Mouse (Mus musculus) CH12.LX (cell line): ENCODE measurements around the gene Rab11b. TPM values are rescaled to one million over a fixed set of nuclear protein-coding genes. Genes with fewer than 3 reads are reported as not detected.

Experiments used
- DNase-seq: peaks from one replicate; pipeline ENCODE4 v3.0.0-alpha.2; 2013; ENCODE audit errors: extremely low read depth
- H3K27ac ChIP-seq: 2 replicates; pipeline ENCODE4 v1.5.1; 2012; ENCODE audit warnings: low read depth, mild to moderate bottlenecking, control low read depth, moderate library complexity; ENCODE audit not compliant: insufficient read depth
- H3K27me3 ChIP-seq: replicated peaks from 2 replicates; pipeline ENCODE3; 2012; ENCODE audit warnings: inconsistent platforms
- H3K36me3 ChIP-seq, 2 experiments: replicated peaks in 1 of 2; 2 replicates each; pipeline versions ENCODE3 to v1.6.1; 2012; ENCODE audit warnings: inconsistent platforms in 1 of 2, low read length in 1 of 2, mild to moderate bottlenecking in 1 of 2, mixed read lengths in 1 of 2, moderate library complexity in 1 of 2; ENCODE audit not compliant: control insufficient read depth in 1 of 2, insufficient read depth in 1 of 2
- H3K4me1 ChIP-seq, 2 experiments: 2 replicates each; pipeline ENCODE4 v1.6.1; 2012; ENCODE audit warnings: inconsistent platforms in 1 of 2, moderate library complexity in 1 of 2; ENCODE audit not compliant: insufficient read depth in 2 of 2, control insufficient read depth in 1 of 2
- H3K4me2 ChIP-seq: 2 replicates; pipeline ENCODE4 v1.6.1; 2012; ENCODE audit warnings: low read depth, mild to moderate bottlenecking, control low read depth; ENCODE audit not compliant: poor library complexity, insufficient read depth, severe bottlenecking
- H3K4me3 ChIP-seq, 3 experiments: fragments of 150-350 bp in 1 of 3; sonication (generic) in 1 of 3; replicated peaks in 1 of 3; 2 replicates each; pipeline versions ENCODE3 to v1.5.1; 2011 to 2012; ENCODE audit warnings: low read depth in 2 of 3, low read length in 2 of 3, mild to moderate bottlenecking in 2 of 3, moderate library complexity in 2 of 3, control low read depth in 1 of 3, improper control_type of control experiment in 1 of 3, inconsistent platforms in 1 of 3, mixed read lengths in 1 of 3; ENCODE audit not compliant: poor library complexity in 1 of 3
- H3K79me2 ChIP-seq: replicated peaks from 2 replicates; pipeline ENCODE4 v1.6.1; 2012; ENCODE audit warnings: mild to moderate bottlenecking, moderate library complexity; ENCODE audit not compliant: control insufficient read depth, poor library complexity, insufficient read depth, severe bottlenecking; ENCODE audit errors: extremely low read depth
- H3K9ac ChIP-seq: 2 replicates; pipeline ENCODE4 v1.6.1; 2012; ENCODE audit warnings: low read depth, mild to moderate bottlenecking, control low read depth, moderate library complexity; ENCODE audit not compliant: insufficient read depth
- H3K9me3 ChIP-seq: replicated peaks from 2 replicates; pipeline ENCODE3; 2012; ENCODE audit warnings: low read length, inconsistent platforms, mixed read lengths
- EP300 ChIP-seq: IDR thresholded peaks from 2 replicates; pipeline ENCODE4 v1.6.1; 2011; ENCODE audit warnings: low read length, improper control_type of control experiment
- ETS1 ChIP-seq: conservative IDR thresholded peaks from 2 replicates; pipeline ENCODE4 v1.6.1; 2012; ENCODE audit warnings: low read depth, mild to moderate bottlenecking, inconsistent platforms, low read length, improper control_type of control experiment, moderate library complexity
- GABPA ChIP-seq: IDR thresholded peaks from 2 replicates; pipeline ENCODE4 v1.6.1; 2012; ENCODE audit warnings: low read depth, low read length, improper control_type of control experiment, inconsistent platforms; ENCODE audit not compliant: insufficient replicate concordance
- HCFC1 ChIP-seq: IDR thresholded peaks from 2 replicates; pipeline ENCODE4 v1.6.1; 2012; ENCODE audit warnings: low read depth, mild to moderate bottlenecking, inconsistent platforms, low read length, improper control_type of control experiment
- JUN ChIP-seq: IDR thresholded peaks from 2 replicates; pipeline ENCODE4 v1.6.1; 2011; ENCODE audit warnings: low read depth, mild to moderate bottlenecking, low read length, improper control_type of control experiment, moderate library complexity; ENCODE audit not compliant: insufficient read depth
- KAT2A ChIP-seq: IDR thresholded peaks from 2 replicates; pipeline ENCODE4 v1.6.1; 2012; ENCODE audit warnings: low read length, improper control_type of control experiment, inconsistent platforms; ENCODE audit not compliant: insufficient replicate concordance
- MAX ChIP-seq: IDR thresholded peaks from 2 replicates; pipeline ENCODE4 v1.6.1; 2011; ENCODE audit warnings: low read length, improper control_type of control experiment
- MYC ChIP-seq: IDR thresholded peaks from 2 replicates; pipeline ENCODE4 v1.6.1; 2011; ENCODE audit warnings: low read depth, mild to moderate bottlenecking, improper control_type of control experiment, low read length
- POLR2A ChIP-seq: IDR thresholded peaks from 2 replicates; pipeline ENCODE4 v1.6.1; 2011; ENCODE audit warnings: low read depth, mild to moderate bottlenecking, improper control_type of control experiment, low read length
- RAD21 ChIP-seq: IDR thresholded peaks from 2 replicates; pipeline ENCODE4 v1.6.1; 2011; ENCODE audit warnings: low read depth, mild to moderate bottlenecking, low read length, improper control_type of control experiment, moderate library complexity
- SMC3 ChIP-seq: IDR thresholded peaks from 2 replicates; pipeline ENCODE4 v1.6.1; 2011; ENCODE audit warnings: low read depth, low read length, improper control_type of control experiment
- TCF12 ChIP-seq: IDR thresholded peaks from 2 replicates; pipeline ENCODE4 v1.6.1; 2014; ENCODE audit warnings: low read depth, mild to moderate bottlenecking, inconsistent platforms, low read length, improper control_type of control experiment
- USF1 ChIP-seq: IDR thresholded peaks from 2 replicates; pipeline ENCODE4 v1.6.1; 2014; ENCODE audit warnings: low read depth, mild to moderate bottlenecking, inconsistent platforms, low read length, improper control_type of control experiment
- USF2 ChIP-seq: conservative IDR thresholded peaks from 2 replicates; pipeline ENCODE4 v1.6.1; 2011; ENCODE audit warnings: low read depth, low read length, improper control_type of control experiment
- ZC3H11A ChIP-seq: IDR thresholded peaks from 2 replicates; pipeline ENCODE4 v1.6.1; 2012; ENCODE audit warnings: low read depth, mild to moderate bottlenecking, inconsistent platforms, low read length, improper control_type of control experiment
- ZMIZ1 ChIP-seq: IDR thresholded peaks from 2 replicates; pipeline ENCODE4 v1.6.1; 2012; ENCODE audit warnings: low read depth, mild to moderate bottlenecking, inconsistent platforms, low read length, improper control_type of control experiment
- ZNF384 ChIP-seq: IDR thresholded peaks from 2 replicates; pipeline ENCODE4 v1.6.1; 2012; ENCODE audit warnings: low read depth, low read length, improper control_type of control experiment, inconsistent platforms
- dilution Hi-C: fragments of 300-500 bp; cut with MboI; formaldehyde crosslinking; loops from 2 replicates; pipeline ENCODE4 v1.14.3; 2020; ENCODE audit warnings: low sequenced_read_pairs; ENCODE audit not compliant: extremely low pct_unique_long_range_greater_than_20kb, extremely low pct_ligation_motif_present
- in situ Hi-C: fragments of 300-500 bp; cut with MboI; formaldehyde crosslinking; loops from 3 replicates; pipeline ENCODE4 v1.14.3; 2019; ENCODE audit warnings: low sequenced_read_pairs, low pct_ligation_motif_present, low pct_unique_long_range_greater_than_20kb, mixed read lengths
- polyA plus RNA-seq: library from polyadenylated mRNA; unstranded; fragments of >175 nt; gene quantifications from 2 replicates; pipeline ENCODE4 v1.2.1, GENCODE M21; 2012; ENCODE audit warnings: low read depth; ENCODE audit not compliant: insufficient read length
- total RNA-seq, 2 experiments: library from RNA; depleted of rRNA; stranded (reverse); fragments of 300-350 nt in 1 of 2; fragments of >200 nt in 1 of 2; gene quantifications; 2 replicates each; pipeline ENCODE4 v1.2.3; 2012 to 2014

The Rab11b gene
- total and polyA plus RNA-seq, 3 experiments, result 17.4 to 57.9 (median 32.7) TPM

- Histone ChIP-seq H3K9me3 (no peaks in the 10 kb centered on the region), H3K4me2 (no peak overlapping the region), H3K9ac (no peak overlapping the region), H3K79me2 (no peaks in the 10 kb centered on the region), H3K4me3 (no peak overlapping the region), H3K27me3 (no peaks in the 10 kb centered on the region), H3K4me1 (no peaks in the 10 kb centered on the region), H3K27ac (no peak overlapping the region), H3K36me3 (peaks cover 23 to 81% of the 10 kb centered on the region in 2 experiments)
- TF ChIP-seq HCFC1 (no peak), SMC3 (no peak), TCF12 (no peak), ZNF384 (no peak), USF2 (no peak), KAT2A (no peak), ZMIZ1 (no peak), POLR2A (no peak), JUN (no peak), EP300 (no peak), ZC3H11A (no peak), USF1 (no peak), MYC (no peak), MAX (no peak), GABPA (no peak), RAD21 (no peak), ETS1 (no peak)
- DNase-seq, result no peak
- dilution Hi-C loops, result no loop called here
- in situ Hi-C loops, result no loop called here
These were observed 64.9 kb downstream of the Rab11b start for GRCm38 (mm10) chr17:33695471-33695870.

Other genes with a start within 250 kb of the Rab11b start
Only the 20 nearest of the 24 such genes appear.
- gene Zfp414, start 131.4 kb downstream of the Rab11b start, total RNA-seq (2012; rRNA removed), result 9.9 TPM in 2 replicates
- gene Zfp414, start 131.4 kb downstream of the Rab11b start, total RNA-seq (2014; rRNA removed), result 5.4 and 6.6 TPM in 2 replicates
- gene Zfp414, start 131.4 kb downstream of the Rab11b start, polyA plus RNA-seq, result 24.8 and 34.3 TPM in 2 replicates
- gene Pram1, start 122.5 kb downstream of the Rab11b start, total RNA-seq (2012; rRNA removed), result 0.25 and 0.38 TPM in 2 replicates
- 0.21 TPM in 1 of 2 replicates, not detected in the other for gene Pram1, start 122.5 kb downstream of the Rab11b start, total RNA-seq (2014; rRNA removed)
- 1.1 and 1.7 TPM in 2 replicates for gene Pram1, start 122.5 kb downstream of the Rab11b start, polyA plus RNA-seq
- gene Hnrnpm, start 73.7 kb downstream of the Rab11b start, total RNA-seq (2012; rRNA removed), result 174 and 217 TPM in 2 replicates
- gene Hnrnpm, start 73.7 kb downstream of the Rab11b start, total RNA-seq (2014; rRNA removed), result 207 and 227 TPM in 2 replicates
- gene Hnrnpm, start 73.7 kb downstream of the Rab11b start, polyA plus RNA-seq, result 756 and 975 TPM in 2 replicates
- gene March2, start 41.9 kb downstream of the Rab11b start, total RNA-seq (2012; rRNA removed), result 8.9 and 9.2 TPM in 2 replicates
- 9.3 and 9.7 TPM in 2 replicates for gene March2, start 41.9 kb downstream of the Rab11b start, total RNA-seq (2014; rRNA removed)
- gene March2, start 41.9 kb downstream of the Rab11b start, polyA plus RNA-seq, result 10.2 and 12.2 TPM in 2 replicates
- 8.0 and 9.4 TPM in 2 replicates for gene Angptl4, start 21.3 kb upstream of the Rab11b start, total RNA-seq (2012; rRNA removed)
- gene Angptl4, start 21.3 kb upstream of the Rab11b start, total RNA-seq (2014; rRNA removed), result 11.7 and 12.2 TPM in 2 replicates
- 6.3 and 6.8 TPM in 2 replicates for gene Angptl4, start 21.3 kb upstream of the Rab11b start, polyA plus RNA-seq
- gene Kank3, start 50.0 kb upstream of the Rab11b start, total RNA-seq (2012; rRNA removed), result 10.8 and 15.7 TPM in 2 replicates
- 0.50 and 0.81 TPM in 2 replicates for gene Kank3, start 50.0 kb upstream of the Rab11b start, total RNA-seq (2014; rRNA removed)
- gene Kank3, start 50.0 kb upstream of the Rab11b start, polyA plus RNA-seq, result 0.78 and 1.8 TPM in 2 replicates
- 4,496 and 4,575 TPM in 2 replicates for gene Rps28, start 64.0 kb upstream of the Rab11b start, total RNA-seq (2012; rRNA removed)
- gene Rps28, start 64.0 kb upstream of the Rab11b start, total RNA-seq (2014; rRNA removed), result 696 and 765 TPM in 2 replicates
- gene Rps28, start 64.0 kb upstream of the Rab11b start, polyA plus RNA-seq, result 782 and 837 TPM in 2 replicates
- 316 and 364 TPM in 2 replicates for gene Ndufa7, start 64.0 kb upstream of the Rab11b start, total RNA-seq (2012; rRNA removed)
- gene Ndufa7, start 64.0 kb upstream of the Rab11b start, total RNA-seq (2014; rRNA removed), result 168 and 194 TPM in 2 replicates
- gene Ndufa7, start 64.0 kb upstream of the Rab11b start, polyA plus RNA-seq, result 153 and 164 TPM in 2 replicates
- 53.7 and 57.1 TPM in 2 replicates for gene Cd320, start 82.6 kb upstream of the Rab11b start, total RNA-seq (2012; rRNA removed)
- gene Cd320, start 82.6 kb upstream of the Rab11b start, total RNA-seq (2014; rRNA removed), result 67.1 and 84.2 TPM in 2 replicates
- 45.3 and 50.9 TPM in 2 replicates for gene Cd320, start 82.6 kb upstream of the Rab11b start, polyA plus RNA-seq
- not detected in 2 replicates for gene Gm7029, start 113.3 kb upstream of the Rab11b start, total RNA-seq (2012; rRNA removed)
- not detected in 2 replicates for gene Gm7029, start 113.3 kb upstream of the Rab11b start, total RNA-seq (2014; rRNA removed)
- not detected in 2 replicates for gene Gm7029, start 113.3 kb upstream of the Rab11b start, polyA plus RNA-seq
- gene Kifc1, start 130.1 kb upstream of the Rab11b start, total RNA-seq (2012; rRNA removed), result 22.3 and 23.0 TPM in 2 replicates
- 15.2 and 16.0 TPM in 2 replicates for gene Kifc1, start 130.1 kb upstream of the Rab11b start, total RNA-seq (2014; rRNA removed)
- 41.2 and 46.6 TPM in 2 replicates for gene Kifc1, start 130.1 kb upstream of the Rab11b start, polyA plus RNA-seq
- gene Platr17, start 144.6 kb upstream of the Rab11b start, total RNA-seq (2012; rRNA removed), result not detected in 2 replicates
- gene Platr17, start 144.6 kb upstream of the Rab11b start, total RNA-seq (2014; rRNA removed), result not detected in 2 replicates
- not detected in 2 replicates for gene Platr17, start 144.6 kb upstream of the Rab11b start, polyA plus RNA-seq
- 33.8 and 48.3 TPM in 2 replicates for gene Daxx, start 148.9 kb upstream of the Rab11b start, total RNA-seq (2012; rRNA removed)
- gene Daxx, start 148.9 kb upstream of the Rab11b start, total RNA-seq (2014; rRNA removed), result 31.6 and 32.3 TPM in 2 replicates
- gene Daxx, start 148.9 kb upstream of the Rab11b start, polyA plus RNA-seq, result 53.0 and 64.7 TPM in 2 replicates
- gene Tapbp, start 155.4 kb upstream of the Rab11b start, total RNA-seq (2012; rRNA removed), result 114 and 134 TPM in 2 replicates
- gene Tapbp, start 155.4 kb upstream of the Rab11b start, total RNA-seq (2014; rRNA removed), result 44.3 and 45.3 TPM in 2 replicates
- gene Tapbp, start 155.4 kb upstream of the Rab11b start, polyA plus RNA-seq, result 96.7 and 116 TPM in 2 replicates
- gene Zbtb22, start 155.4 kb upstream of the Rab11b start, total RNA-seq (2012; rRNA removed), result 21.2 and 23.5 TPM in 2 replicates
- gene Zbtb22, start 155.4 kb upstream of the Rab11b start, total RNA-seq (2014; rRNA removed), result 11.7 and 12.1 TPM in 2 replicates
- gene Zbtb22, start 155.4 kb upstream of the Rab11b start, polyA plus RNA-seq, result 20.2 and 20.3 TPM in 2 replicates
- gene Rgl2, start 169.0 kb upstream of the Rab11b start, total RNA-seq (2012; rRNA removed), result 23.0 and 25.6 TPM in 2 replicates
- gene Rgl2, start 169.0 kb upstream of the Rab11b start, total RNA-seq (2014; rRNA removed), result 20.1 and 20.4 TPM in 2 replicates
- gene Rgl2, start 169.0 kb upstream of the Rab11b start, polyA plus RNA-seq, result 29.1 and 31.8 TPM in 2 replicates
- gene Pfdn6, start 179.8 kb upstream of the Rab11b start, total RNA-seq (2012; rRNA removed), result 140 and 157 TPM in 2 replicates
- 92.3 and 109 TPM in 2 replicates for gene Pfdn6, start 179.8 kb upstream of the Rab11b start, total RNA-seq (2014; rRNA removed)
- gene Pfdn6, start 179.8 kb upstream of the Rab11b start, polyA plus RNA-seq, result 109 and 149 TPM in 2 replicates
- 49.7 and 64.5 TPM in 2 replicates for gene Wdr46, start 180.1 kb upstream of the Rab11b start, total RNA-seq (2012; rRNA removed)
- 36.8 and 39.8 TPM in 2 replicates for gene Wdr46, start 180.1 kb upstream of the Rab11b start, total RNA-seq (2014; rRNA removed)
- 69.4 and 72.4 TPM in 2 replicates for gene Wdr46, start 180.1 kb upstream of the Rab11b start, polyA plus RNA-seq
- 3.7 and 4.5 TPM in 2 replicates for gene B3galt4, start 191.0 kb upstream of the Rab11b start, total RNA-seq (2012; rRNA removed)
- gene B3galt4, start 191.0 kb upstream of the Rab11b start, total RNA-seq (2014; rRNA removed), result 4.2 and 5.2 TPM in 2 replicates
- gene B3galt4, start 191.0 kb upstream of the Rab11b start, polyA plus RNA-seq, result 4.6 and 6.2 TPM in 2 replicates
- gene Vps52, start 195.3 kb upstream of the Rab11b start, total RNA-seq (2012; rRNA removed), result 38.2 and 39.9 TPM in 2 replicates
- 34.3 and 40.6 TPM in 2 replicates for gene Vps52, start 195.3 kb upstream of the Rab11b start, total RNA-seq (2014; rRNA removed)
- gene Vps52, start 195.3 kb upstream of the Rab11b start, polyA plus RNA-seq, result 73.6 and 76.1 TPM in 2 replicates